Mouse (Mus musculus): Measurements from ENCODE around the gene Phpt1. TPM values are rescaled to one million over a fixed set of nuclear protein-coding genes. Genes with fewer than 3 reads are reported as not detected.

Phpt1 gene
- polyA plus RNA-seq, 1 experiment from 2014 or later, result 144 TPM

DNA sequence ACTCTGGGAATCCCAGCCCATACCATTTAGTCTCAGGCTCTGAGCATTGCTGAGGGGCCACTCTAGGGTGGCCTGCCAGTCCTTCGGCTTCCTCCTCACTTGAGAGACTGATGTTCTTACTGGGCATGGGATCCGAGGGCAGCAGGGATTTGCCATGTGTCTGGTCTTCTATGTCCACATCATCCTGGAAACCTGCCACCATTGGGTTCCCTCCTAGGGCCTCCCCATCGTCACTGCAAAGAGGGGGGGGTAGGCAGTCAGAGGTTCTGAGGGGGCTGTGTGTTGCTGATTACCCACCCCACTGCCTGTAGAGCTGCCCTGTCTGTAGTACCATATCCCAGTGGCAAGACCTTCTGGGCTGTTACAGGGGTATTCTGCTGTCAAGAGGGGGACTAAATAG, 10.6 kb upstream of the Phpt1 start:
- ATAC-seq (replicated peaks; ENCODE audit: low FRiP score) (no peak), DNase-seq (ENCODE audit: low spot score) (no peak)
- Histone ChIP-seq H3K9ac (ENCODE audit: low read length) (no peak overlapping the region), H3K36me3 (ENCODE audit: control insufficient read depth, insufficient read depth, low read length) (peaks cover 2% of the 10 kb centered on the region; the same call in 1 of the 2 replicates), H3K4me3 (ENCODE audit: low read depth, low read length) (no peak overlapping the region), H3K4me2 (ENCODE audit: low read depth, low read length, severe bottlenecking) (no peak overlapping the region), H3K27me3 (ENCODE audit: control insufficient read depth, insufficient read depth, low read length) (peaks cover 8% of the 10 kb centered on the region), H3K9me3 (ENCODE audit: control insufficient read depth, low read length) (no peaks in the 10 kb centered on the region), H3K4me1 (replicated peaks; ENCODE audit: control insufficient read depth, insufficient read depth, low read length) (peaks cover 4% of the 10 kb centered on the region; the same call in 1 of the 2 replicates), H3K27ac (ENCODE audit: low read depth, low read length) (no peak overlapping the region)
- 90% methylated on average over 3 of the region's 3 CpGs for WGBS

DNA sequence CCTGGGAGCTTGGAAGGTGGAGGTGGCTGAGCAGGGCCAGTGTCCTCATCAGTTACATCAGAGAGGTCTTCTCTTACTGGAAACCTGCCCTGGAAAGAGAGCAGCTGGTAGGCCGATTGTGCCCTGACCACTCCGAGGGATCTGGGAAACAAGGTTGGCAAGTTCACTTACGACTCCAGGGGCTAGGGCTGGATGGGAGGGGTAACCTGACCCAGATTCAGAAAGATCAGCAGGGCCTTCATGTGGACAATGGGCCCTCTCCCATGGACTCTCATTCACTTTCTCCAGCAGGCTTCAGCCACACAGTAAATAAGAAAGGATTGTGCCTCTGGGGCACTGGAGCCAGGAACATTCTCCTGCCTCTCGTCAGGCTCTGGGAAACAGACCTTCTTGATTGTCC, 9.8 kb upstream of the Phpt1 start:
- Histone ChIP-seq H3K9me3 (ENCODE audit: control insufficient read depth, low read length) (no peaks in the 10 kb centered on the region), H3K36me3 (ENCODE audit: control insufficient read depth, insufficient read depth, low read length) (peaks cover 2% of the 10 kb centered on the region; the same call in 1 of the 2 replicates), H3K27ac (ENCODE audit: low read depth, low read length) (no peak overlapping the region), H3K4me2 (ENCODE audit: low read depth, low read length, severe bottlenecking) (no peak overlapping the region), H3K4me3 (ENCODE audit: low read depth, low read length) (no peak overlapping the region), H3K9ac (ENCODE audit: low read length) (no peak overlapping the region), H3K4me1 (replicated peaks; ENCODE audit: control insufficient read depth, insufficient read depth, low read length) (peaks cover 4% of the 10 kb centered on the region; the same call in 1 of the 2 replicates), H3K27me3 (ENCODE audit: control insufficient read depth, insufficient read depth, low read length) (peaks cover 16% of the 10 kb centered on the region)
- DNase-seq (ENCODE audit: low spot score), result no peak
- WGBS, result 82% methylated on average over 4 of the region's 4 CpGs
- no peak for ATAC-seq (replicated peaks; ENCODE audit: low FRiP score)

DNA sequence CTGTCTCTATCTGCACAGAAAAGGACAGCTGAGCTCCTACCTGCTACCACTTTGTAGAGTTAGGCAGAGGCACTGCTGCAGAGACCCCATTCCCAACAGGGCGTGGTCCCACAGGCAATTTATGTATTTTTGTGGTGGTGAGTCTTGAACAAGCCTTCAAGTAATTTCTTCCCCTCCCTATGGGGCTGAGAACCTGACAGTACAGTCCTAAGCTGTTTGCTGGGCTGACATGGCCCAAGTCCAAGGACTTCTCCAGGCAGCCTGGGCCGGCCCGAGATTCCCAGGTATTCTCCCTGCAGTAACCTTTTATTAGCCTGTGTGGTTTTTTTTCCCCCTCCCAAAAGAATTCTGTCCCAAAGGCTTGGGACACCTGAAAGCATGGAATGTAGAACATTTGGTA, 9.1 kb upstream of the Phpt1 start:
- Histone ChIP-seq H3K4me1 (replicated peaks; ENCODE audit: control insufficient read depth, insufficient read depth, low read length) (peaks cover 8% of the 10 kb centered on the region; the same call in 1 of the 2 replicates), H3K4me3 (ENCODE audit: low read depth, low read length) (no peak overlapping the region), H3K4me2 (ENCODE audit: low read depth, low read length, severe bottlenecking) (no peak overlapping the region), H3K9me3 (ENCODE audit: control insufficient read depth, low read length) (no peaks in the 10 kb centered on the region), H3K27me3 (ENCODE audit: control insufficient read depth, insufficient read depth, low read length) (peaks cover 23% of the 10 kb centered on the region), H3K27ac (ENCODE audit: low read depth, low read length) (no peak overlapping the region), H3K36me3 (ENCODE audit: control insufficient read depth, insufficient read depth, low read length) (peaks cover 2% of the 10 kb centered on the region; the same call in 1 of the 2 replicates), H3K9ac (ENCODE audit: low read length) (no peak overlapping the region)
- WGBS, result 98% methylated on average over 3 of the region's 3 CpGs
- no peak for DNase-seq (ENCODE audit: low spot score)
- no peak for ATAC-seq (replicated peaks; ENCODE audit: low FRiP score)

DNA sequence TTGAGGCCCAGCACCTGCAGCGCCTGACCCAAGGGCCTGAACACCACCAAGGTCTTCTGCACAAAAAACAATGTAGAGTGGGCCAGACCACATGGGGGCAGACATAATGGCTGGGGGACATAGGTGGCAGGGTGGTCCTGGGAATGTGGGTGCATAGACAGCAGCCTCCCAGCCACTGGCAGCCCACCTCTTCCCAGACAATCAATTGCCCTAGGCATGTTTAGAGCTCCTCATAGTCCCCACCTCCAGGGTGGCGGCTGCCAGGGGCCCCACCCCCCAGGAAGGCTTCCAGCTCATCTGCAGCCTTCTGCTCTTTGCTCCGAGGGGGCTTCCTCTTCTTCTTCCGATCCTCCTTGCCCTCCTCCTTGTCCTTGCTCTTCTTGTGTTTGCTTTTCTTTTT, 8.5 kb upstream of the Phpt1 start:
- 71% methylated on average over 4 of the region's 4 CpGs for WGBS
- H3K9ac ChIP-seq (ENCODE audit: low read length), result no peak overlapping the region
- H3K36me3 ChIP-seq (ENCODE audit: control insufficient read depth, insufficient read depth, low read length), result peaks cover 2% of the 10 kb centered on the region; the same call in 1 of the 2 replicates
- no peak overlapping the region for H3K4me2 ChIP-seq (ENCODE audit: low read depth, low read length, severe bottlenecking)
- H3K27ac ChIP-seq (ENCODE audit: low read depth, low read length), result no peak overlapping the region
- peaks cover 29% of the 10 kb centered on the region for H3K27me3 ChIP-seq (ENCODE audit: control insufficient read depth, insufficient read depth, low read length)
- H3K9me3 ChIP-seq (ENCODE audit: control insufficient read depth, low read length), result no peaks in the 10 kb centered on the region
- no peak for ATAC-seq (replicated peaks; ENCODE audit: low FRiP score)
- H3K4me3 ChIP-seq (ENCODE audit: low read depth, low read length), result no peak overlapping the region
- H3K4me1 ChIP-seq (replicated peaks; ENCODE audit: control insufficient read depth, insufficient read depth, low read length), result peaks cover 8% of the 10 kb centered on the region; the same call in 1 of the 2 replicates
- no peak for DNase-seq (ENCODE audit: low spot score)

DNA sequence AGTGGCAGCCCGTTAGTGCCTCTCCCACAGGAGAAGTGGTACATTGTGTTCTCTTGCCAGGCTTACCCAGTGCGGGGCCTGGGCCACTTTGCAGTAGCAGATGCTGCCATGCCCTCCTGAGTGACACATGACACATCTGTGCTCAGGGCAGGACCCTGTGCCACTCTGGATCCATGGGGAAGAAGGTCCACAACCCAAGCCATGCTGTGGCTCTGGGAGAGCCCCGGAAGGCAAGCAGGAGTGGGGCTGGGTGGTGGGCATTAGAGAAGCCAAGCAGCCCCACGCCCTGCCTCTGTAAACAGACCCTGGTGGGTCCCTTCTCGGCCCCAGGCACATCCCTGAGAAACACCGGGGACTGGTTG, 8.1 kb upstream of the Phpt1 start:
- Histone ChIP-seq H3K36me3 (ENCODE audit: control insufficient read depth, insufficient read depth, low read length) (peaks cover 2% of the 10 kb centered on the region; the same call in 1 of the 2 replicates), H3K27me3 (ENCODE audit: control insufficient read depth, insufficient read depth, low read length) (peaks cover 33% of the 10 kb centered on the region), H3K4me1 (replicated peaks; ENCODE audit: control insufficient read depth, insufficient read depth, low read length) (peaks cover 8% of the 10 kb centered on the region; the same call in 1 of the 2 replicates), H3K9me3 (ENCODE audit: control insufficient read depth, low read length) (no peaks in the 10 kb centered on the region), H3K4me2 (ENCODE audit: low read depth, low read length, severe bottlenecking) (no peak overlapping the region), H3K27ac (ENCODE audit: low read depth, low read length) (no peak overlapping the region), H3K4me3 (ENCODE audit: low read depth, low read length) (no peak overlapping the region), H3K9ac (ENCODE audit: low read length) (no peak overlapping the region)
- WGBS, result 84% methylated on average over 6 of the region's 6 CpGs
- DNase-seq (ENCODE audit: low spot score), result no peak
- ATAC-seq (replicated peaks; ENCODE audit: low FRiP score), result 0 out of 2 replicates have a peak, but pooled peaks have one; percentile 19

DNA sequence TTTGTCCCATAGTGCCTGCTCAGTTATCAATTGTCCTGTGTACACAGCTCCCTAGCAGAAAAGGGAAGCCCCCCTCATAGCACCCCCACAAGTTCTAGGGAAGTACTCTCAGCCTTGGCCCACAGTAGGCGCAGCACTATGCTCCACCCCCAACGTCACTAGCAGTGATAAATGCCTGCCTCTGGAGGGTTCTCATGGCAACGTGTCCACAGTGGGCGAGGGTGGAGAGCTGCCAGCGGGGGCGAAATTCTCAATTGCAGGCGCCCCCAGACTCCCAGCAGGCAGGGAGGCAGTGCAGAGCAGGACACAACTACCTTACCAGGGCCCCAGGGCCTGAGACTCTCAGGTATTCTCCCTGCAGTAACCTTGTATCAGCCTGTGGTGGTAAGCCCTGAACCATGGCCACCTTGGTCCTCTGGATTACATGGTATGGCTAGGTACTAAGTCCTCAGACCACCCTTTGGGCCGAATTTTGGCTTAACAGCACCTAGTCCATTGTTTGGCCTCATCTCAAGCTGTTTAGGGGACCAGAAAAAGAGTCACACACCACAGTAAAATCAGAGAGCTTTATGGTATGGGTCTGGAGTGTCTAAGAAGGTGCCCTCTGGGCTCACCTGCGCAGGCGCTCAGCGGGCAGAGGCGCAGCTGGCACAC, 7.6 kb upstream of the Phpt1 start:
- Histone ChIP-seq H3K4me2 (ENCODE audit: low read depth, low read length, severe bottlenecking) (no peak overlapping the region), H3K36me3 (ENCODE audit: control insufficient read depth, insufficient read depth, low read length) (peaks cover 2% of the 10 kb centered on the region; the same call in 1 of the 2 replicates), H3K9me3 (ENCODE audit: control insufficient read depth, low read length) (no peaks in the 10 kb centered on the region), H3K4me3 (ENCODE audit: low read depth, low read length) (no peak overlapping the region), H3K27ac (ENCODE audit: low read depth, low read length) (no peak overlapping the region), H3K9ac (ENCODE audit: low read length) (no peak overlapping the region), H3K27me3 (ENCODE audit: control insufficient read depth, insufficient read depth, low read length) (peaks cover 38% of the 10 kb centered on the region), H3K4me1 (replicated peaks; ENCODE audit: control insufficient read depth, insufficient read depth, low read length) (peaks cover 11% of the 10 kb centered on the region)
- WGBS, result 57% methylated on average over 12 of the region's 12 CpGs
- peak; percentile 62 for DNase-seq (ENCODE audit: low spot score)
- ATAC-seq (replicated peaks; ENCODE audit: low FRiP score), result no peak; the same call in 1 of the 2 replicates

DNA sequence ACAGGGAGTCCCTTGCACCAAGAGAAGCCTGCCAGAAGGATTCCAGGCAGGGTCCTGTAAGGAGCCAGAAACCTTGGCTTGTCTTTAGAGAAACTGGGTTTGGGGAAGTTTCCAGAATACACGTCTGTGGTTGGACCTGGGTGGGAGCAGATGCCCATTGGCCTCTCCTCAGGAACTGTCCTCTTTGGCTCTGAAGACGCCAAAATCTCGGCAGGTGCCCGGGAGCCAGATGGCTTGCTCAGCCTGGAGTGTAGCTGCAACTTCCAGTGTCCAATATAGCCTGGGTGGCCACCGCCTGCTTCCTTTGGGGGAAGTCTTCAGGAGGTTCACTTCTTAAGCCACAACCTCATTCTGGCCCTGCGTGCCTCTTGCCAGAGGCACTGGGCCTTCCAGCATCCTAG, 6.9 kb upstream of the Phpt1 start:
- H3K4me1 ChIP-seq (replicated peaks; ENCODE audit: control insufficient read depth, insufficient read depth, low read length), result peaks cover 15% of the 10 kb centered on the region
- DNase-seq (ENCODE audit: low spot score) (peak; percentile 60), ATAC-seq (replicated peaks; ENCODE audit: low FRiP score) (no peak)
- H3K9ac ChIP-seq (ENCODE audit: low read length), result no peak overlapping the region
- WGBS, result 45% methylated on average over 6 of the region's 6 CpGs
- H3K4me2 ChIP-seq (ENCODE audit: low read depth, low read length, severe bottlenecking), result no peak overlapping the region; the same call in 1 of the 2 replicates
- H3K27me3 ChIP-seq (ENCODE audit: control insufficient read depth, insufficient read depth, low read length), result peaks cover 45% of the 10 kb centered on the region
- peaks cover 2% of the 10 kb centered on the region; the same call in 1 of the 2 replicates for H3K36me3 ChIP-seq (ENCODE audit: control insufficient read depth, insufficient read depth, low read length)
- H3K4me3 ChIP-seq (ENCODE audit: low read depth, low read length), result no peak overlapping the region
- H3K27ac ChIP-seq (ENCODE audit: low read depth, low read length), result no peak overlapping the region
- H3K9me3 ChIP-seq (ENCODE audit: control insufficient read depth, low read length), result no peaks in the 10 kb centered on the region

DNA sequence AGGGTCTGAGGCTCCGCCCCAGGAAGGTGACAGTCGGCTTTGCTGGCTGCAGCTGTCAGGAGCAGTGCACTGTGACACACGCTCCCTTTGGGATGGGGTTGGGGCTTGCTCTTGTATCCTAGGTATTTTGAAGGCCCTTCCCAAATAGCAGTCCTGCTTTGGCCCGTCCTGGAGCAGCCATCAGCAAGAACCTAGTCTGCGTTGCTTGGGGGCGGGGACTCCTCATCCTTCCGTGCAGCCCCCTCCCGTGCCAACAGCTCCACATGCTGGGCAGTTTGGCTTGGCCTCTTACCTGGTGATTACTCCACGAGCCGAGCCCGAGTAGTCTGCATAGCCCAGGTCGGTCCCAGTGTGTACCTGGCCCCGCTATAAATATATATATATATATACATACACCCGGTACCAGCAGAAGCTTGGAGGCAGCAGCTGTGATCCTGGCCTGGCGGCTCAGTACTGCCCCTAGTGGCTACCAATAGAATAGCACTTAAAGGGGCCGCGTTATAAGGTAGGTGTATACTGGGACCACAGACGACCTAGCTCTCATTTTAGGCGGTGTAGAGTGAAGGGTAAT, 6.4 kb upstream of the Phpt1 start, which contains the start of gene Ajm1:
Gene Ajm1 (minus strand): TSS at position 464 of the 571 bp plus-strand sequence.
- WGBS, result 7% methylated on average over 19 of the region's 19 CpGs
- DNase-seq (ENCODE audit: low spot score), result peak; percentile 83
- Histone ChIP-seq H3K27me3 (ENCODE audit: control insufficient read depth, insufficient read depth, low read length) (peaks cover 51% of the 10 kb centered on the region), H3K36me3 (ENCODE audit: control insufficient read depth, insufficient read depth, low read length) (peaks cover 2% of the 10 kb centered on the region; the same call in 1 of the 2 replicates), H3K9ac (ENCODE audit: low read length) (no peak within 1 kb of the TSS), H3K4me3 (ENCODE audit: low read depth, low read length) (peak within 1 kb of the TSS; percentile 23), H3K4me1 (replicated peaks; ENCODE audit: control insufficient read depth, insufficient read depth, low read length) (peaks cover 15% of the 10 kb centered on the region), H3K4me2 (ENCODE audit: low read depth, low read length, severe bottlenecking) (peak within 1 kb of the TSS; percentile 48), H3K27ac (ENCODE audit: low read depth, low read length) (no peak within 1 kb of the TSS), H3K9me3 (ENCODE audit: control insufficient read depth, low read length) (no peaks in the 10 kb centered on the region)
- ATAC-seq (replicated peaks; ENCODE audit: low FRiP score), result peak; percentile 52

Measured in forebrain, embryonic 11.5 days (tissue).